Mouse (Mus musculus): ENCODE measurements around the gene Atg16l2.

The Atg16l2 gene

DNA sequence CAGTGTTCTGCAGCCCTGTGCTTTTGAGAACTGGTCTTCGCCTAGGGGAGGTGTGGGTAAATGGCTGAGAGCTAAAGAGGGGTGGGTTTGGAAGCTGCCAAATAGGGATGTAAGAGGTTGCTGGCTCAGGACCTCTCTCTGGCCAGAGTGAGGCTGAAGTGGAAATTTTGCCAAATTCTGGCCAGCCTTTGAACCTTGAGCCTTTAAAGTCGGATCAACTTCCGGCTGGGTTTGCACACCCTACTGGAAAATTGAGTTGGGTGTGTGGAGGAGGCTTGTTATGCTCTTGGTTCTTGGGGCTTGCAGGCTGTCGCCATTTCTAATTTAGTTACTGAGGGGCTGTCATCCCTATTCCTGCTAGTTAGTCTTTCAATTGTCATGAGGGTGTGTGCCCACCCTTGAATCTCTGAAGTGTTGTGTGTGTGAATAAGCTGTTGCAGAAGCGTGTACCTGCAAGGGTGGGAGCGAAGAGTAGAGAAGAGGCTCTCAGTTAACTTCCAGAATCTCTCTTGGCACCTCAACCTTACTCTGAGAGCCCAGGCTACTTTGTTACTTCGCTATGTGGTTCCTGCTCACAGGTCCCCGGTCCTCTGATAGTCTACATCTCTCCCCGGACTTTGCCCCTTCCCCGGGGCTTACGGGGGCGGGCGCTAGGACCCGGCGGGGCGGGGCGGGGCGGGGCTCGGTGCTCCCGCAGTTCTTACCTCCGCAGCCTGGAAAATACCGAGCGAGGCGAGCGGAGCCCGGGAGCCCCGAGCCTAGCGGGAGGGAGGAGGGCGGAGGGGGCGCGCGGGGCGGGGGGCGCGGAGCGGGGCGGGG, 18.6 kb upstream of the Atg16l2 start:
- peak; percentile 44 to 46 for DNase-seq

GRCm38 (mm10) chr7:101319796-101320195, 17.7 kb upstream of the Atg16l2 start:
- DNase-seq, result no peak

DNA sequence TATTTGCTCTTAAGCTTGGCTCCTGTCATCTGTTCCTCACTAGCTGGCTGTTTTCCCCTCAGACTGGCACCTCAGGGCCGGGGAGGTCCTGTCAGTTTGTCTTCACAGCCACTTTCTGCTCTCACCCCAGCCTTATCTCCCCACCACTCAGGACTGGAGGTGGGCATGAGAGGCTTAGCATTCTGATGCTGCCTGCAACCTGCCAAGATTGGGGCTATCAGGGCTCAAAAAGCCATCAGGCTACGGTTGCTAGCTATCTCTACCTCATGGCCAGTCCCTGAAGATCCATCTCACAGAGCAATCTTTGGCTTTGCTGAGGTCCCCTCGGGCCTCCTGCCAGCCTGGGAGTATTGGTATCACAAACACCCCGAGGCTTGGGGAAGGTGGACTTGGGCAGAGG, 16.8 kb upstream of the Atg16l2 start:
- DNase-seq, result no peak

DNA sequence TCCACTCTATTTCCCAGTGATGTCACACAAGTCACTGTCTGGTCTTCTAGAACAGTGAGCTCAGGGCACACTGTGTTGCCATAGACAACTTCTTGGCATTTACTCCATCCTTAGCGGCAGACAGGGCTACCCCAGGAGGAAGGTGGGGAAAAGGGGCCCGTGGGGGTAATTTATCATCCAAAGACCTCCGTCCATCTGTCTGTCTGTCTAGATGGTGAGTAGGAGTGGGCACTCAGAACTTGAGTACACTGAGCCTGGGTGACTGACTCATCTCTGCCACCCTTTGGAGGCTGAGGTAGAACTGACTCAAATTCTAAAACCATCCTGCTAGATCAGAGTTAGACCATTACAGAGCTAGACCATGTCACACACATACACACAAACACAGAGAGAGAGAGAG, 15.0 kb upstream of the Atg16l2 start, which contains the start of gene Stard10:
Stard10 (plus strand) TSS at position 73 of the 400 bp plus-strand sequence.
- no peak for DNase-seq

GRCm38 (mm10) chr7:101316591-101317001, 14.5 kb upstream of the Atg16l2 start:
- peak; percentile 52 to 53 for DNase-seq

DNA sequence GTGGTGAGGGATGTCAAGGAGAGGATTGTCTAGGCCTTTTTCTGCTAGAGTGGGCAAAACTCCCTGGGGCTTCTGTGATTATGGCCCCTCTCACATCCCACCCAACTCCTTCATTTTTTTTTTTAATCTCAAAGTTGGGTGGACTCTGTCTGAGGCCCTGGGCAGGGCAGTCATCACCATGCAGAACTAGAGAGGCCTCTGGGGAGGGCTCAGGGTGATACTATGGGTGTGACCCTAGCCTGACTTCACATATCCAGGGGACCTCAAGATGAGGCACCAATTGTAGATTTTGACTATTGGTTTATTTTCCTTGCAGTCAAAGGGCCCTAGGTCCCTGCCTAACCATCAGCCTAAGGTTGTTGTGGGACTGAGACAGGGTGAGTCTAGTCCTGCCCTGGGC, 13.6 kb upstream of the Atg16l2 start:
- no peak for DNase-seq

- DNase-seq, result no peak
These were observed 12.3 kb upstream of the Atg16l2 start for GRCm38 (mm10) chr7:101314396-101314795.

- DNase-seq, result no peak
These were observed 11.0 kb upstream of the Atg16l2 start for GRCm38 (mm10) chr7:101313033-101313432.

DNA sequence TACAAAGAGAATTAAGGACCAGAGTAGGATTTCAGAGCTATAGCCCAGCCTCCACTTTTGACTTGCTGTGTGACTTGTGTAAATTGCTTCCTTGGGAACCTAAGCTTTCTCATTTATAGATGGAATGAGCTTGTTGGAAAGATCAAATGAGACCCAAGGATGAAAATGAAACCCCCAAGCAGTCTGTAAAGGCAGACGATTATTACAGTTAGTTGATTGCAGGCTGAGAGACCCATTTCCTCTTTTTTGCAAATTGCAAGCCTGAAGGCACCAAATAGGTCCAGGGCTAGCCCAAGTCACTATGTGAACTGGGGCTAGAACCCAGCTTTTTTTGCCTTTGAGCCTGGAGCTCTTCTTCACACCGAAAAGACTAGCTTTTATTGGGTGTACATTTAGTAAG, 9.0 kb upstream of the Atg16l2 start:
- DNase-seq, result peak; percentile 48 to 52

GRCm38 (mm10) chr7:101310327-101311028, 8.4 kb upstream of the Atg16l2 start:
- peak; percentile 95 to 96 for DNase-seq

GRCm38 (mm10) chr7:101309985-101310326, 7.9 kb upstream of the Atg16l2 start:
- no peak for DNase-seq

DNA sequence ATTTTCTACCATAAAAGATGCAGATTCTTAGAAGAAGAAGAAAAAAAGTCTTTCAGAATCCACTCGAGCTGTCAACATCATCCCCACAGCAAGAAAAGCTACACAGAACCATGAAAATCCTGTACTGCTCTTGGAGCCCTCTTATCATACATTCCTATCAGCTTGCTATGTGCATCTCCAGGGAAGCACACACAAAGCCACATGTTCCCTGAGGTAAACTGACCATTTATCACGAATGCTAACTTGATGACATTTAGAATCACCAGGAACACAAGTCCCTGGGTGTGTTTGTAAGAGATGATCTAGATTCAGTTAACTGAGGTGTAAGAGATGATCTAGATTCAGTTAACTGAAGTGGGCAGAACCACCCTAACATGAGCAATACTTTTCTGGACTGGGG, 4.8 kb upstream of the Atg16l2 start:
- DNase-seq, result no peak

GRCm38 (mm10) chr7:101302691-101303090, 640 bp upstream of the Atg16l2 start:
- DNase-seq, result no peak

- peak in 1 of 2 experiments; percentile 55 for DNase-seq
These were observed 630 bp downstream of the Atg16l2 start for GRCm38 (mm10) chr7:101301361-101301880.

DNA sequence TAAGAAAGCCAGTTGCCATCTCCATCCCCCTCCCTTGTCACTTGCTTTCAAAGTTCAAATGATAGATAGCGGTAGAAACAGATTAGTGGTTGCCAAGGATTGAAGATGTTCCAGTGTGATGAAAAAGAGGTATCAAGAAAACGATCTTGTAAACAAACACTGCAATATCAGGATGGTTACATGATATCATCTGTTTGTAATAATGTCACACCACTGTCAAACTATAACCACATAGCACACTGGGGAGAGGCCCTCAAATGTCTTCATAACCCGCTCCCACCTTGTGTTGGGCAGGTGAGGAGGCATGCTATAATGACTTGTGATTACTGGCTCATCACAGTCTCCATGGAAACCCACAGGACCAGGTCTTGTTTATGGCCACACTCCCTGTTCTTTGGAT, 3.7 kb downstream of the Atg16l2 start:
- no peak for DNase-seq

DNA sequence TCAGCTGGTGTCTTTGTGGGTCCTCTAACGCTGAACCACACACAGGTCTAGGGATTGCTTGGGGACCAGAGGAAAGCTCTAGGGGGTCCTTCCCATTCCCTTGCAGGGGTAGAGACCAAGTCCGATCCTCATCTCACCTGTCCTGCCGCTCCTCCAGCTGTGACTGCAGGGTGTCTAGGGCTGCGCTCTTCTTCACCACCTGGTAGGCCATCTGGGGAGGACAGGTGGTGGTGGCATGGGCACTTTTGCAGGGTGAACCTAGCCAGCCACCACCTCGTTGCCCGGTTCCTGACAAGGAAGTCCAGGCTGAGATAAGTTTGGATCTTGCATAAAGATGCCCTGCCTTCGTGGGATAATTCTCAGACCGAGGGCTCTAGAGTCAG, 5.0 kb downstream of the Atg16l2 start:
- no peak for DNase-seq

- no peak for DNase-seq
These were observed 5.6 kb downstream of the Atg16l2 start for GRCm38 (mm10) chr7:101296252-101297022.

GRCm38 (mm10) chr7:101295438-101295837, 6.6 kb downstream of the Atg16l2 start:
- no peak for DNase-seq

- DNase-seq, result no peak
These were observed 8.4 kb downstream of the Atg16l2 start for GRCm38 (mm10) chr7:101293611-101294010.

DNA sequence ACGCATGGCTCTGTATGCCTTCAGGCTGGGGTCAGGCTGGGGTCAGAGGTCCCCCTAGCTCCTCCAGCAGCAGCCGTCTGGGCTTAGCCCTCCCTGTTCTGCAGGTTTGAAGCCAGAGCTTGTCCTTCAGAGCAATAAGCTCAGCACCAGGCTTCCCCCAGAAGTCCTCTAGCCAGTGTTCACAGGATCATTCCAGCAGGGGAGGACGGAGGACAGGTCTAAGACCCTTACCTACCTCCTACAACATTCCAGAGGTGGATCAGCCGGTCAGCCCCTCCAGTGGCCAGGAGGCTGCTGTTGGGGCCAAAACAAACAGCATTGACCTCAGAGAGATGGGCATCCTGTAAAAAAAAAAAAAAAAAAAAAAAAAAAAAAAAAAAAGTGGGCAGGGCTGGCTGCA, 8.9 kb downstream of the Atg16l2 start:
- DNase-seq, result no peak

DNA sequence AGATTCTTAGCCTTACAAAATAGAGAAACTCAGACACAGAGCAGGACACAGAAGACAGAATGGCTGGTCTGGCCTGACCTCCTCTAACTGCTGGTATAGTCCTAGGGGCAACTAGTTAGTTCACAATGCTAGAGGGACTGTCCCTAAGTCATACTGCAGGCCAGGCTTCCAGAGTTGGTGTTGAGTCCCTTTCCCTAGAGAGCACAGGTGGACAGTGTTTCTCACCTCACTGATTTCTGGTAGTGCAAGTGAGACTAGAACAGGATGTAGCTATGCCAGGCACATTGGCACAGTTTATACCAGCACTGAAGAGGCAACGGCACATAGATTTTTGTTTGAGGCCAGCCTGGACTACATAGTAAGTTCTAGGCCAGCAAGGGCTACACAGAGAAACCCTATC, 9.4 kb downstream of the Atg16l2 start:
- no peak for DNase-seq

GRCm38 (mm10) chr7:101292086-101292485, 10.0 kb downstream of the Atg16l2 start:
- DNase-seq, result no peak

GRCm38 (mm10) chr7:101291641-101292040, 10.4 kb downstream of the Atg16l2 start:
- DNase-seq, result no peak
